Mouse (Mus musculus) liver, postnatal 0 days (tissue): ENCODE data around the gene Palld. TPM values are rescaled to one million over a fixed set of nuclear protein-coding genes. Genes with fewer than 3 reads are reported as not detected.

Experiments
- ATAC-seq: fragments of 200-750 bp; cut with Nextera tagmentation; 2 replicates; pipeline ENCODE4 v1.8.0; 2017; ENCODE audit warnings: mild to moderate bottlenecking, moderate library complexity
- DNase-seq: peaks from one replicate; pipeline ENCODE4 v3.0.0-alpha.2; 2016
- H3K27ac ChIP-seq: fragments of 300-500 bp; sonication (generic); 2 replicates; pipeline ENCODE4 v1.5.1; 2014; ENCODE audit warnings: antibody characterized with exemption, moderate library complexity, mild to moderate bottlenecking, low read depth
- H3K27me3 ChIP-seq: fragments of 300-500 bp; sonication (generic); 2 replicates; pipeline ENCODE4 v1.6.1; 2014; ENCODE audit warnings: low read length, control low read depth, mixed read lengths; ENCODE audit not compliant: insufficient read depth
- H3K36me3 ChIP-seq: fragments of 300-500 bp; sonication (generic); replicated peaks from 2 replicates; pipeline ENCODE4 v1.6.1; 2014; ENCODE audit warnings: mild to moderate bottlenecking, control low read depth, low read length, moderate library complexity, mixed read lengths; ENCODE audit not compliant: insufficient read depth
- H3K4me1 ChIP-seq: fragments of 300-500 bp; sonication (generic); 2 replicates; pipeline ENCODE4 v1.6.1; 2014; ENCODE audit warnings: antibody characterized with exemption, mild to moderate bottlenecking, control low read depth; ENCODE audit not compliant: insufficient read depth
- H3K4me2 ChIP-seq: fragments of 300-500 bp; sonication (generic); 2 replicates; pipeline ENCODE4 v1.6.1; 2014; ENCODE audit warnings: low read depth, mild to moderate bottlenecking, low read length, moderate library complexity, mixed read lengths
- H3K4me3 ChIP-seq: fragments of 300-500 bp; sonication (generic); 2 replicates; pipeline ENCODE4 v1.5.1; 2014; ENCODE audit warnings: low read depth, low read length
- H3K9ac ChIP-seq: fragments of 300-500 bp; sonication (generic); replicated peaks from 2 replicates; pipeline ENCODE4 v1.6.1; 2014; ENCODE audit warnings: mild to moderate bottlenecking, moderate library complexity
- H3K9me3 ChIP-seq: fragments of 300-500 bp; sonication (generic); 2 replicates; pipeline ENCODE4 v1.6.1; 2016; ENCODE audit warnings: mild to moderate bottlenecking, control low read depth, low read length, mixed read lengths
- CTCF ChIP-seq: sonication (generic); IDR thresholded peaks from 2 replicates; pipeline ENCODE4 v1.5.1; 2016; ENCODE audit warnings: antibody characterized with exemption, low read depth
- EP300 ChIP-seq: IDR thresholded peaks from 2 replicates; pipeline ENCODE4 v1.6.1; 2016; ENCODE audit warnings: antibody characterized with exemption, low read depth, mild to moderate bottlenecking
- WGBS: fragments of 180-500 bp; shearing (Covaris S2); extraction: QIAGEN DNeasy Blood & Tissue Kit; methylation state at CpG from one replicate; pipeline ENCODE4 v1.1.7; 2014; ENCODE audit not compliant: insufficient replicate concordance; 5-methylcytosine and 5-hydroxymethylcytosine counted together
- polyA plus RNA-seq: library from polyadenylated mRNA; unstranded; fragments of >200 nt; fragmentation: Nextera tagmentation; extraction: Ambion mirVana; gene quantifications from 2 replicates; pipeline ENCODE4 v1.2.1, GENCODE M21; 2015

Gene Palld
- polyA plus RNA-seq, 1 experiment from 2014 or later, result 11.7 TPM

DNA sequence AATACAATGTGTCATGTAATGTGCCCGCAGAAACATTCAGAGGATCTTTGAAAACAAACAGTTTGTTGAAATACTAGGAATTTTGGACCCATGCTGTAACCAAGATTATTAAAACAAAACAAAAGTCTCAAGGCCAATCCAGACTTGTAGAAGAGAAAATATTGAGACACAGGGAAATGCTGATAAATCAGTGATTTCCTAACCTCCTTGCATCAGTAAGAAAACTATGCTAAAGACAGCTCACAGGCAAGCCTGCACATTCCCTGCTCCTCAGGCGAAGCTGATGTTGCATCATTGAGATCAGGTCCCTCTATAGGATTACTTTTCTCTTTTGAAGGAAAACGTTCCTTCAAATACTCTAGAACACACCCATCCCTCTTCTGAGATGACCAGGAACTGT, 112.5 kb downstream of the Palld start:
- Histone ChIP-seq H3K9ac (no peak overlapping the region), H3K4me3 (no peak overlapping the region), H3K9me3 (no peaks in the 10 kb centered on the region), H3K4me2 (no peak overlapping the region), H3K4me1 (no peaks in the 10 kb centered on the region), H3K27ac (no peak overlapping the region), H3K27me3 (no peaks in the 10 kb centered on the region), H3K36me3 (no peaks in the 10 kb centered on the region)
- ATAC-seq (no peak), DNase-seq (no peak)
- 71% methylated on average over 3 of the region's 3 CpGs for WGBS
- TF ChIP-seq EP300, result no peak
- TF ChIP-seq CTCF, result no peak

DNA sequence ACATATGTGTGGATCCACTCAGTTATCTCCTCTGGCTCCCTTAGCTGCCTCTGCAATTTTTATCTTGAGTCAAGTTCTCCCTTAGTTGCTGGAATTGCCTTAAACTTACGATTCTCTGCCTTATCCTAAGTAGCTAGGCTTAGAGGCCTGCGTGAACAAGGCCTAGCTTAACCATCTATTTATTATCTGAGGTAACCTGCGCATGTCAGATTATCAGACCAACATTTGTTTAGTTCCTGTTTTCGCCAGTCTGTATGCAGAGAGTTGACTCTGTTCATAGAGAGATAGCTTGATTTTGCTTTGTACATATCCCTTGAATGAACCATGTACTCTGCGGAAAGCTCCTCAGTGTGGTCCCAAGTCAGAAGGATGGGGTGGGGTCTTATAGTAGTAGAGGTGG, 113.2 kb downstream of the Palld start:
- WGBS, result 45% methylated on average over 5 of the region's 5 CpGs
- H3K27me3 ChIP-seq, result no peaks in the 10 kb centered on the region

DNA sequence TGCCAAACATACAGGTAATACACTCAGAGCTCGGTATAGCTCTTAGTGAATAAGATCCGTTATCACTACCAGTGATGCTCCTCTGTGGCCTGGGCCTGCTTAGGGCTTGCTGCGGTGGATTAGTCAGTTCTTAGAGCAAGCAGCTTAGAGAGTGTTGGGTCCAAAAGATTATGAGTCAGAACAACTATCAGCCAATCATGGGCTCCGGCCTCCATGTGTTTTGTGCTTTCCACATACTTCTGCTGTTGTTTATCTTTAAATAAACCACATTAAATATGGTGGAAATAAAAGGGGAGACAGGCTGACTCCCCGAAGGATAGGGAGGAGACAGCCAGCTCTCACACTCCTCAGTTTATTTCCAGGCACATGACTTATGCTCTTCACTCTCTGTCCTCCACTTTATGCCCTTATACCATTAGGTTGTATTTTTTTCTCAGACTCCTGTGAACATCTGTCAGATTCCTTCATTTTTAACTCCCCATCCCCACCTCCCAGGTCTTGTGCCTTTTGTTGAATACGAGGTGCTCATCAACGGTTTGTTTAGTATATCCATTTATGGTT, 119.5 kb downstream of the Palld start:
- no peaks in the 10 kb centered on the region for H3K27me3 ChIP-seq
- no peaks in the 10 kb centered on the region for H3K4me1 ChIP-seq
- no peak overlapping the region for H3K27ac ChIP-seq
- ATAC-seq (no peak), DNase-seq (no peak)
- no peaks in the 10 kb centered on the region for H3K36me3 ChIP-seq
- no peak overlapping the region for H3K9ac ChIP-seq
- no peaks in the 10 kb centered on the region for H3K9me3 ChIP-seq
- TF ChIP-seq EP300, result no peak
- no peak for TF ChIP-seq CTCF
- no peak overlapping the region for H3K4me3 ChIP-seq
- 82% methylated on average over 7 of the region's 7 CpGs for WGBS
- no peak overlapping the region for H3K4me2 ChIP-seq

More for the DNA sequence above, 113.2 kb downstream of the Palld start:
- Histone ChIP-seq H3K4me3 (no peak overlapping the region), H3K9me3 (no peaks in the 10 kb centered on the region), H3K4me1 (no peaks in the 10 kb centered on the region), H3K36me3 (no peaks in the 10 kb centered on the region), H3K4me2 (no peak overlapping the region), H3K9ac (no peak overlapping the region), H3K27ac (no peak overlapping the region)
- DNase-seq (no peak), ATAC-seq (no peak)
- no peak for TF ChIP-seq CTCF
- TF ChIP-seq EP300, result no peak

DNA sequence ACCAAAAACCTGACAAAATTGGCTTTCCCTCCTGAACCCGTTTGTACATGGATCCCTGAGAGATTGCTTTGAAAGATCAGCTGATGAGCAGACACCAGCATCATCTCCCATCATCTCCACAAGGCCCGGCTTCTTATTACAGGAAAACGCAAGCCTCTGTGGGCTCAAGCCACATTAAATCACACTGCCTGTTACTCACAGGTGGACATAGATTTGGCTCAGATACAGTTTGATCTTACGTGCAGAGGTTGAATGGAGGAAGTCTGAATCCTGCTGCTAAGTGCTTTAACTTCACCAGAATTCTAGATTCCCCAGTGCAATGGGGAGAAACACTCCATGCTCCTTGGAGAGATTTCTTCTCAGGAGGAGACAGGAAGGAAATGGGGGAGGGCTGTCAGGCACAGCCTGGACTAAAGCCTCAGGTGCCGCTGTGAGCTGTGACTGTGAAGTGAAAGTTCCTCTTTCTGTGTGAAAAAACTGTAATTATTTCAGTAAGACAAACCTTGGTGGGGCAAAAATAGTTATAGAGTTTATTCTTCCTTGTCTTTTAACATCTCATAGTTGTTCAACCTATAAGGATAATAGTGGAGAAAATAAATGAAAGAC, 121.7 kb downstream of the Palld start:
- no peaks in the 10 kb centered on the region for H3K36me3 ChIP-seq
- no peak overlapping the region for H3K4me3 ChIP-seq
- H3K4me2 ChIP-seq, result no peak overlapping the region
- 27% methylated on average over 5 of the region's 5 CpGs for WGBS
- ATAC-seq (no peak), DNase-seq (no peak)
- H3K9ac ChIP-seq, result no peak overlapping the region
- H3K4me1 ChIP-seq, result no peaks in the 10 kb centered on the region
- H3K9me3 ChIP-seq, result no peaks in the 10 kb centered on the region
- no peak overlapping the region for H3K27ac ChIP-seq
- TF ChIP-seq CTCF (no peak), EP300 (no peak)
- no peaks in the 10 kb centered on the region for H3K27me3 ChIP-seq

DNA sequence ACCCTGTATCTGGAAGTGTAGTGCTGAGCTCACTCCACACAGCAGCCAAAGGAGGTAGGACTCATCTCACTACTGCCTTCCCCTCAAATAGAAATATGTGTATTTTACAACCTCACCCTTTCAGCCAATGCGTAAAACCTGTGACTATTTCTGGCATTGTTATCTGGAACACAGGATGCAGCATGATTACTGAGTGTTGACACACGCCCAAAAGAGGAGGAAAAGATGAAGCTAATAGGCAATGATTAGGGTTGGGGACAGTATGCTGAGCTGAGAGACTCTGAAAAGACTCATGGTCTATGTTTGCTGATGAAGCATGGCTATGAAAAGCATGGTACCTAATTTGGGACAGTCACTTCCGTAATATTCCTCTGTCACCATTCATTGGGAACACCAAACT, 124.3 kb downstream of the Palld start:
- no peak for DNase-seq
- H3K27ac ChIP-seq, result no peak overlapping the region
- no peak for TF ChIP-seq EP300
- no peak for TF ChIP-seq CTCF
- no peaks in the 10 kb centered on the region for H3K9me3 ChIP-seq
- WGBS, result 46% methylated on average over 3 of the region's 3 CpGs
- no peaks in the 10 kb centered on the region for H3K27me3 ChIP-seq
- no peak overlapping the region for H3K4me2 ChIP-seq
- H3K9ac ChIP-seq, result no peak overlapping the region
- no peak overlapping the region for H3K4me3 ChIP-seq
- H3K36me3 ChIP-seq, result no peaks in the 10 kb centered on the region
- ATAC-seq, result no peak
- H3K4me1 ChIP-seq, result no peaks in the 10 kb centered on the region

DNA sequence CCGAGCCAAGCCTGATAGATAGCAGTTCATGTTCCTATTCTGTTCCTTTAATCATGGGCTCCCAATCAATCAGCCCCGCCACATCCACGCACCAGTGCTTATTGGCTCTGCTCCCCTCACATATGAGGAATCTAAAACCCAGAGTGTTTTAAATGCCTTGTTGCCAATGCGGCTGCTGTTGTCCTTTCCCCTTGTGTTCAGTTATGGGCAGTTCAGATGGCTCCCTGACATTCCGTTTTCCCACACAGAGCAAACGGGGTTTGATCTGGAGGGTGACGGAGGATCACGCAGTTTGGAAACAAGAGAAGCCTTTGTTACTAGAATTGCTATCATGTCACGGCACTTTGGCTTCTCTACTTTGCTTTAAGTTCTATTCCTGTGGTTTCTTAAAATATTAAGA, 125.9 kb downstream of the Palld start:
- DNase-seq, result no peak
- H3K27me3 ChIP-seq, result no peaks in the 10 kb centered on the region
- WGBS, result 80% methylated on average over 9 of the region's 9 CpGs
- H3K4me1 ChIP-seq, result no peaks in the 10 kb centered on the region
- ATAC-seq, result no peak
- no peak overlapping the region for H3K9ac ChIP-seq
- no peaks in the 10 kb centered on the region for H3K9me3 ChIP-seq
- H3K4me2 ChIP-seq, result no peak overlapping the region
- no peak overlapping the region for H3K4me3 ChIP-seq
- no peaks in the 10 kb centered on the region for H3K36me3 ChIP-seq
- TF ChIP-seq EP300 (no peak), CTCF (no peak)
- H3K27ac ChIP-seq, result no peak overlapping the region
